Mouse (Mus musculus) limb, embryonic 15.5 days (tissue): ENCODE results near the gene Armt1. TPM values are rescaled to one million over a fixed set of nuclear protein-coding genes. Genes with fewer than 3 reads are reported as not detected.
A peak's percentile ranks its signal among the peaks of the same experiment; 100 is the strongest.

Experiments
- ATAC-seq: fragments of 200-750 bp; cut with Nextera tagmentation; 2 replicates; pipeline ENCODE4 v1.8.0; 2017; ENCODE audit warnings: low read depth, moderate TSS enrichment; ENCODE audit not compliant: insufficient number of reproducible peaks, low FRiP score, low TSS enrichment
- H3K27ac ChIP-seq: fragments of 300-500 bp; sonication (generic); 2 replicates; pipeline ENCODE4 v1.5.1; 2015; ENCODE audit warnings: moderate library complexity, mild to moderate bottlenecking, inconsistent platforms
- H3K27me3 ChIP-seq: fragments of 300-500 bp; sonication (generic); 2 replicates; pipeline ENCODE4 v1.6.1; 2015; ENCODE audit warnings: inconsistent platforms
- H3K36me3 ChIP-seq: fragments of 300-500 bp; sonication (generic); 2 replicates; pipeline ENCODE4 v1.6.1; 2015; ENCODE audit warnings: inconsistent platforms
- H3K4me1 ChIP-seq: fragments of 300-500 bp; sonication (generic); 2 replicates; pipeline ENCODE4 v1.6.1; 2015; ENCODE audit warnings: inconsistent platforms
- H3K4me2 ChIP-seq: fragments of 300-500 bp; sonication (generic); 2 replicates; pipeline ENCODE4 v1.6.1; 2015; ENCODE audit warnings: mild to moderate bottlenecking, inconsistent platforms
- H3K4me3 ChIP-seq: fragments of 300-500 bp; sonication (generic); 2 replicates; pipeline ENCODE4 v1.5.1; 2015; ENCODE audit warnings: mild to moderate bottlenecking, inconsistent platforms
- H3K9ac ChIP-seq: fragments of 300-500 bp; sonication (generic); 2 replicates; pipeline ENCODE4 v1.6.1; 2015; ENCODE audit warnings: inconsistent platforms
- H3K9me3 ChIP-seq: fragments of 300-500 bp; sonication (generic); 2 replicates; pipeline ENCODE4 v1.6.1; 2016; ENCODE audit warnings: inconsistent platforms
- WGBS: fragments of 180-500 bp; shearing (Covaris S2); methylation state at CpG from one replicate; pipeline ENCODE4 v1.1.7; 2015; 5-methylcytosine and 5-hydroxymethylcytosine counted together
- polyA plus RNA-seq: library from polyadenylated mRNA; unstranded; fragments of >200 nt; fragmentation: Nextera tagmentation; extraction: Ambion mirVana; gene quantifications from 2 replicates; pipeline ENCODE4 v1.2.1, GENCODE M21; 2015

Armt1 gene
- 16.3 and 16.9 TPM in 2 replicates for polyA plus RNA-seq

DNA sequence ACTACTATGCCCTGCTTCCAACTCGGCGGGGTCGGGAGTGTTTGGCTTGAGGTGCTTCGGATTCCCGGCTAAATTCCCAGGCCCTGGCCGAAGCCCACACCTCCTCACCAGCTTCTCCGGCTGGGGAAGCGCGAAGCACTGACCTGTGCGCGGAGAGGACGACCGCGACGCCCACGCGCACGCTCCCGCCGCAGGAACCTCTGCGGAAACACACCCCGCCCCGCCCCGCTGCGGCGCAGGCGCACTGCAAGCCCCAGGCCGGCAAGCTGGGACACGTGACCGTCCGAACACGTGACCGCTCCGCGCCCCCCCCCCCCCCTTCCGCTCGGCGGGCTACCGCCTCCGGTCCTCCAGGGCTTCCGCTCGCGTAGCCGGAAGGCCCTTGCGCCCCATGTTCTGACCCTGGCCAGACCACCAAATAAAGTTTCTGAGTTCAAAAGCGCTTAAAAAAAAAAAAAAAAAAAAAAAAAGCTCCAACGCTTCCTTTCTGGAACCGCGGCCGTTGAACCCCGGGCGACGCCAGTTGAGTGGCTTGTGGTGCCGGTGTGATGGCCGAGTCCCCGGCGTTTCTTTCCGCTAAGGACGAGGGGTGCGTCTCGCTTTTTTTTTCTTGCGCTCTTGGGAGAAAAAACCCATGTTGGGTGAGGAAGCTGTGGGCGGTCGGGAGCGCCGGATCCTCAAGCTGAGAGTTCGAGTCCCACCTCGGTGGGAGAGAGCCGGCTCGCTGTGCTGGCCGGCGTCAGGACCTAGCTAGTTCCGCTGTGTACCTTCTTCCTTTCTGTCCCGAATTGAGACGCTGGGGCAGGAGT, at the start of gene Armt1, which contains the start of gene Rmnd1:
TSS of gene Armt1 (plus strand) at position 345 of the 809 bp plus-strand sequence.
TSS of gene Rmnd1 (minus strand) at position 266 of the 809 bp plus-strand sequence.
- Histone ChIP-seq H3K4me1 (peaks cover 16% of the 10 kb centered on the region), H3K36me3 (peaks cover 26% of the 10 kb centered on the region), H3K9me3 (no peaks in the 10 kb centered on the region), H3K9ac (peak within 1 kb of the TSS; percentile 70), H3K4me3 (peak within 1 kb of the TSS; percentile 60), H3K27me3 (no peaks in the 10 kb centered on the region), H3K4me2 (peak within 1 kb of the TSS; percentile 63), H3K27ac (peak within 1 kb of the TSS; percentile 89)
- WGBS = under 1% methylated on average over 68 of the region's 75 CpGs
- ATAC-seq = peak; percentile 94

GRCm38 (mm10) chr10:4384244-4384643, 48.0 kb upstream of the Armt1 start:
- Histone ChIP-seq H3K4me2 (no peak overlapping the region), H3K9ac (no peak overlapping the region), H3K36me3 (no peaks in the 10 kb centered on the region), H3K27ac (no peak overlapping the region), H3K9me3 (no peaks in the 10 kb centered on the region), H3K4me3 (no peak overlapping the region), H3K27me3 (no peaks in the 10 kb centered on the region), H3K4me1 (peaks cover 10% of the 10 kb centered on the region)
- 90% methylated on average over 7 of the region's 7 CpGs for WGBS
- ATAC-seq = no peak

- Histone ChIP-seq H3K27me3 (no peaks in the 10 kb centered on the region), H3K4me2 (peak overlapping the region; percentile 67), H3K4me3 (peak overlapping the region; percentile 96), H3K9me3 (no peaks in the 10 kb centered on the region), H3K4me1 (peaks cover 34% of the 10 kb centered on the region), H3K9ac (peak overlapping the region; percentile 100), H3K27ac (peak overlapping the region; percentile 100), H3K36me3 (no peaks in the 10 kb centered on the region)
- WGBS = under 1% methylated on average over 65 of the region's 133 CpGs
- ATAC-seq = peak; percentile 94
Measured at GRCm38 (mm10) chr10:4386609-4387591, 45.4 kb upstream of the Armt1 start.

- H3K36me3 ChIP-seq = peaks cover 1% of the 10 kb centered on the region; the same call in 1 of the 2 replicates
- WGBS = under 1% methylated on average over 31 of the region's 87 CpGs
- H3K4me1 ChIP-seq = peaks cover 35% of the 10 kb centered on the region
- peak within 1 kb of the TSS; percentile 100 for H3K9ac ChIP-seq
- H3K4me2 ChIP-seq = peak within 1 kb of the TSS; percentile 67
- peak within 1 kb of the TSS; percentile 96 for H3K4me3 ChIP-seq
- peak within 1 kb of the TSS; percentile 100 for H3K27ac ChIP-seq
- H3K9me3 ChIP-seq = no peaks in the 10 kb centered on the region
- no peaks in the 10 kb centered on the region for H3K27me3 ChIP-seq
- ATAC-seq = no peak
Measured at GRCm38 (mm10) chr10:4387701-4388383, 44.4 kb upstream of the Armt1 start, which contains the start of gene Zbtb2. Gene Zbtb2, minus strand, starts transcription at chr10:4388108.

DNA sequence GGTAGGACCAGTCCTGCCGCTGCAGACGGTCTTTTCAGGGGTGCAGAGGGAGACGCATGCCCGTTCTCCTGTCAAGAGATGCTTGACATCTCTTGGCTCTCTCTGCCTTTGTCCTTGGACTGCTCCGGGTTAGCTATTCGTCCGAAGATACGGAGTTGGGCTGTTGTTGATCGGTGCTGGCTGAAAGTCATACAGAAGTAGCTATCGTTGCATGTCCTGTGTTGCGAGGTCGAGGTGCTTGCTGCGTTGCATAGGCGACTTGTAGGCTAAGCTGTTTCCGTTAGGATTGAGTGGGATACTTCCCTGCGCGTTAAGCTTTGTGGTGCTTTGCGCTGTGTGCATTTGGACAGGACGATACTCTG, 43.9 kb upstream of the Armt1 start:
- H3K4me3 ChIP-seq = peak overlapping the region; percentile 96
- under 1% methylated on average over 19 of the region's 19 CpGs for WGBS
- H3K9ac ChIP-seq = peak overlapping the region; percentile 100
- ATAC-seq = no peak
- H3K9me3 ChIP-seq = no peaks in the 10 kb centered on the region
- peaks cover 6% of the 10 kb centered on the region; the same call in 1 of the 2 replicates for H3K36me3 ChIP-seq
- peak overlapping the region; percentile 100 for H3K27ac ChIP-seq
- H3K27me3 ChIP-seq = no peaks in the 10 kb centered on the region
- peak overlapping the region; percentile 67 for H3K4me2 ChIP-seq
- peaks cover 35% of the 10 kb centered on the region for H3K4me1 ChIP-seq

DNA sequence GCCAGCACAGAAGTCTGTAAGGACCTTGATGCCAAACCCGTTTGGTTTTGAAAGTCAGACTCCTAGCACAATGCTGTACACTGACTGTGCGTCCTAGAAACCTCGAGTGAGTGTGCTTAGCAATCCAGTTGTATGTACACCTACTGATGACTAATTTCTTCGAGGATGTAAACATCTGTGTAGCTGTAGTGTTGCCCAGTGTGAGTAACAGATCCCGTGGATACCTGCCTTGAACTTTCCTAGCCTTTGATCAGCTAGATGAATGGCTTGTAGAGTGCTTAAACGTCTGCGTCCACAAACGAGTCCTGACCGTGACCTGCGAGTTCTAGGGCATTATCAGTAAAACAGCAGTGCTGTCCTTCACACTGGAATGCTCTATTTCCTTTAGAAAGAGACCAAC, 43.2 kb upstream of the Armt1 start:
- Histone ChIP-seq H3K4me2 (peak overlapping the region; percentile 67), H3K27me3 (no peaks in the 10 kb centered on the region), H3K27ac (no peak overlapping the region), H3K9ac (peak overlapping the region; percentile 100; the same call in 1 of the 2 replicates), H3K4me3 (peak overlapping the region; percentile 96), H3K36me3 (peaks cover 10% of the 10 kb centered on the region), H3K9me3 (no peaks in the 10 kb centered on the region), H3K4me1 (peaks cover 35% of the 10 kb centered on the region)
- no peak for ATAC-seq
- 11% methylated on average over 10 of the region's 10 CpGs for WGBS

GRCm38 (mm10) chr10:4389461-4390112, 42.7 kb upstream of the Armt1 start:
- no peaks in the 10 kb centered on the region for H3K9me3 ChIP-seq
- H3K27ac ChIP-seq = no peak overlapping the region
- H3K27me3 ChIP-seq = no peaks in the 10 kb centered on the region
- H3K4me2 ChIP-seq = peak overlapping the region; percentile 67
- no peak for ATAC-seq
- peaks cover 15% of the 10 kb centered on the region for H3K36me3 ChIP-seq
- WGBS = 49% methylated on average over 5 of the region's 5 CpGs
- peak overlapping the region; percentile 96 for H3K4me3 ChIP-seq
- peaks cover 35% of the 10 kb centered on the region for H3K4me1 ChIP-seq
- H3K9ac ChIP-seq = 0 out of 2 replicates have a peak overlapping the region, but pooled peaks have one; percentile 100

DNA sequence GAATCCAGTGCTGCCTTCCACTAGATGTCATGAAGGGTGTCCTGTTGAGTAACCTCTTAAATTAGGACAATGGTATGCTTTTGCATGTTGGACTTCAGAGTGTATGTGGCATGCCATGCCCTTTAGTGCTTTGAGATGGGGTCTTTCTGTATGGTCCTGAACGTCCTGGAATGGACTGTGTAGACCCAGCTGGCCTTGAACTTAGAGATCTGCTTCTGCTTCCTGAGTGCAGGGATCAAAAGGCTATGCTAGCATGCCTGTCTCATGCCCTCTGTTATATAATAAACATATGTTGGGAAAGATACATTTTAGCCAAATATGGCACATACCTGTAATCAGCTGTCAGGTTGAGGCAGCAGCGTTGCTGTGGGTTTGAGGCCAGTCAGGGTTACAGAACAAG, 41.7 kb upstream of the Armt1 start:
- no peaks in the 10 kb centered on the region for H3K9me3 ChIP-seq
- H3K4me2 ChIP-seq = no peak overlapping the region
- peaks cover 20% of the 10 kb centered on the region for H3K36me3 ChIP-seq

GRCm38 (mm10) chr10:4391076-4391475, 41.2 kb upstream of the Armt1 start:
- no peak overlapping the region for H3K4me2 ChIP-seq

More for the DNA sequence above, 41.7 kb upstream of the Armt1 start:
- H3K9ac ChIP-seq = no peak overlapping the region
- H3K27ac ChIP-seq = peak overlapping the region; percentile 1; the same call in 1 of the 2 replicates
- peaks cover 35% of the 10 kb centered on the region for H3K4me1 ChIP-seq
- H3K27me3 ChIP-seq = no peaks in the 10 kb centered on the region
- H3K4me3 ChIP-seq = no peak overlapping the region
- ATAC-seq = no peak
- 40% methylated on average over 2 of the region's 2 CpGs for WGBS

GRCm38 (mm10) chr10:4391851-4392250, 40.4 kb upstream of the Armt1 start:
- no peak for ATAC-seq
- H3K36me3 ChIP-seq = peaks cover 24% of the 10 kb centered on the region
- no peak overlapping the region for H3K4me3 ChIP-seq

More at GRCm38 (mm10) chr10:4391076-4391475, 41.2 kb upstream of the Armt1 start:
- Histone ChIP-seq H3K4me3 (no peak overlapping the region), H3K9me3 (no peaks in the 10 kb centered on the region), H3K36me3 (peaks cover 24% of the 10 kb centered on the region), H3K27me3 (no peaks in the 10 kb centered on the region), H3K9ac (no peak overlapping the region), H3K4me1 (peaks cover 35% of the 10 kb centered on the region), H3K27ac (no peak overlapping the region; the same call in 1 of the 2 replicates)
- WGBS = 55% methylated on average over 5 of the region's 5 CpGs
- ATAC-seq = no peak

More at GRCm38 (mm10) chr10:4391851-4392250, 40.4 kb upstream of the Armt1 start:
- WGBS = 49% methylated on average over 6 of the region's 6 CpGs
- no peaks in the 10 kb centered on the region for H3K27me3 ChIP-seq
- H3K27ac ChIP-seq = peak overlapping the region; percentile 3; the same call in 1 of the 2 replicates
- H3K9ac ChIP-seq = no peak overlapping the region
- H3K4me2 ChIP-seq = no peak overlapping the region
- no peaks in the 10 kb centered on the region for H3K9me3 ChIP-seq
- peaks cover 35% of the 10 kb centered on the region for H3K4me1 ChIP-seq
